Mouse (Mus musculus) gastrocnemius, postnatal 10 days (tissue): ENCODE measurements around the gene Dtx3. TPM values are rescaled to one million over a fixed set of nuclear protein-coding genes. Genes with fewer than 3 reads are reported as not detected.
A peak's percentile ranks its signal among the peaks of the same experiment; 100 is the strongest.

Experiments
- DNase-seq: peaks from one replicate; pipeline ENCODE4 v3.0.0; 2021; ENCODE audit warnings: mixed read lengths
- total RNA-seq, 2 experiments: library from RNA; stranded (reverse); gene quantifications; 2 replicates each; pipeline ENCODE4 v1.2.3; 2021

The Dtx3 gene
- total RNA-seq, 2 experiments from 2014 or later: 28.8 to 37.6 TPM

GRCm38 (mm10) chr10:127185506-127185905, 10.0 kb downstream of the Dtx3 start:
- DNase-seq: no peak

DNA sequence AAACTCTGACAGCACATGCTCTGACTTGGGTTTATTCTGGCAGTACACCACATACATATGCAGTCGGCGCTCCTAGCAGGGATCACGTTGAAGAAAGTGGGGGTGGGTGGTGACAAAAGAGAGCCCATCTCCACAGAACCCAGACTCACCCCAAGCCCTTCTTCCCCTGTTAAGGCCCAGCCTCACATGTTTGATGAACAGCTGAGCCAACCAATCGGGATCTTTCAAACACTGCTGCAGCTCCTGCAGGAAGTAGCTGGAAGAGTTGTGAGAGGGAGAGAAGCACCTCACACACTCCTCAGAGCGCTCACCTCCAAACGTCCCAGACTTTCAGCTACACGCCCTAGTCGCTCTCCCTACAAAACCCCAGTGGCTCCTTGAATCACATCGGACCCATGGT, 10.4 kb downstream of the Dtx3 start:
- no peak for DNase-seq

DNA sequence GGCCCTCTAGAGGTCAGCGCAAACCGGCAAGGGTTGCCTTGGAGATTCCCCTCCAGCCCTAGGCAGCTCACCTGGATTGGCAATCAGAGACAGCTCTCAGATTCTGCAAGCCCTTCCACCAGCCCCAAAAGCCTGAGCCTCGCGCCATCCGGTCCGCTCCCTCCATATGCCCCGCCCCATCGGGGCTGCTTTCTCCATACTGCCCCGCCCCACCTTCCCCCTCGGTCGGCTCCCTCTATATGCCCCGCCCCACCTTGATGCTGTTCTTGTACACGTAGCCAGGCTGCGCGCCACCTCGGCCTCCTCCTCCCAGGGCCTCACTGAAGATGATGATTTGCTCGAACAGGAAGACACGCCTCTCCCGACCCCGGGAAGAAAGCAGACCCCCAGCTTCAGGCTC, 11.8 kb downstream of the Dtx3 start:
- DNase-seq: no peak

DNA sequence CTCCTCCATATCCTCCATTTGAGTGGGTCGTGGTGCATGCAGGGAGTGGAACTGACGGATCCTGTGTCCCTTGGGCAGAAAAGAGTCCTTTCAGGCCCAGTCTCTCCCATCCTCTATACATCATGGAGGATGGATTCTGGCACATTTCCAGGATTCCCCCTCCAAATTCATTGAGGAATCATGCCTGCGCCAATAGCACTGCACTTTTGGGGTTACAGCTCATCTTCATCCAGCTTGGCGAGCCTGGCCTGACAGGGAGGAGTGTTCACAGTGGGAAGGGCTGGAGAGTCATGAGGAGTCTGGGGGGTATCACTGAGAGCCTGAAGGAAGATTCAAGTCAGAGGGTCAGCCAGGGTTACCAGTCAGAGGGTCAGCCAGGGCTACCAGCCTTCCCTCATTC, 12.9 kb downstream of the Dtx3 start:
- no peak for DNase-seq

DNA sequence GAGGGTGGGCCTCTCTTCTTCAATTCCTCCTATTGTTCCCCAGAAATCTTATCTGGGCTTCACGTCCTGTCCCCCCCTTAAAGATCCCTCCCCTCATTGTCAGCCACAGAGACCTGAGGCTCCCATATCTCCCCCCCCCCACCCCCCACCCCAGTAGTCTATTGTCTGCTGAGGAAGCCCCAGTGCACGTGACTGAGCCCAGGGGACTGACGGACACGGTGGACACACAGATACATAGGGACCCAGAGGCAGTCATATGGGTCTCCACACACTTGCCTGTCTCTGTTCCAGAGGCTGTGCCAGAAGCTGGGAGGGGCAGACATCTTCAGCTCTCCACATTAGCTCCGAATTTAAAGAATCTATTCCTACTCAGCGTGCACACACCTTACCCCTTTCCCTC, 14.0 kb downstream of the Dtx3 start:
- DNase-seq: peak; percentile 2

GRCm38 (mm10) chr10:127180695-127181047, 14.9 kb downstream of the Dtx3 start:
- DNase-seq: no peak

- DNase-seq: no peak
These were observed 15.4 kb downstream of the Dtx3 start, which contains the start of gene Slc26a10 for GRCm38 (mm10) chr10:127179871-127180694. Gene Slc26a10, minus strand, starts transcription at chr10:127180645.

DNA sequence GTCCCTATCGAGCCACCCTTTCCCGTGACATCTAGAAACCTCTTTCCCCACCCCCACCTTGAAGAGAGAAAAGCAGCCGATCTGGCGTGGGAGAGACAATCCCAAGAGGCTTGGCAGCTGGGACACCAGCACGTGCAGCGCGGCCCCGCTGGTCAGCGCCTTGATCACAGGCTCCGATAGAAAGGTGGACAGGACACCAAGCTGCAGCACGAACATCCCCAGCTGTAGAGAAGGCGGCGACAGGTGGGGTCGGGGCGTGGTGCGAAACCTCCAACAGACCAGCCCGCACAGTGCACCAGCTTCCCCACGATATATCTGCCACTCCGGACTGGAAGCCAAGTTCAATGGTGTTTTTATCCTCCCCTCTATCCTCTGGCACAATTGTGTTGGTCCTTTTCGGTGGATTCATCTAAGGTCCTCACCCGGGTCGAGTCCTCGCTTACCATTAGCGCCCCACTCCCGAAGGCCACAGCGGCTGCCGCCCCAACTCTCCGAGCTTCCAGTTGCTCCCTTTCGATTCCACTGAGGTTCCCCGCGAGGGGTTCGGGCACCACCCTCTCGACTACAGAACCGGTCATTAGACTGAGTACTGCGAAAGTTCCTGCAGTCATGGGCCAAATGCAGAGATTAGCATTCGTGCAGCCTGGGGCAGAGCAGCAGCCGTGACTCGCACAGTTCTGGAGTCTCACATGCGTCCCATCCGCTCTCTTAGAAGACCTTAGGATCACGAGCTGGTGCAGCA, 17.1 kb downstream of the Dtx3 start:
- no peak for DNase-seq

DNA sequence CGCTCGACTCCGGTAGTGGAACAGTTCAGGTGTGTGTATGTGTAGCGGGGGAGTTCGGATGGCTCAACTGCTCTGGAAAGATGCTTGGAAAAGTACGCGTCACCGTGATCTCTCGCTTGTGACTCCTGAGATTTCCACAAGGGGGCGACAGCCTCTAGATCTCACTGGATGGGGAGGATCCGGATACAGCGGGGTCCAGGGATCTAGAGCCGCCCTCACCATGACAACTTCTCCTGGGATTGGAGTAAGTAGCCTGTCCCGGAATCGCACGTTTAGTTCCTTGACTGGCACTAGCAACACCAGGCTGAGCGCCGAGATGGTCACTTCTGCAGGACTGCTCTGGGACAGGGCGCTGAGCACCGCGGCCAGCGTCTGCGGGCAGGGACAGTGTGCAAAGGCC, 17.8 kb downstream of the Dtx3 start:
- peak; percentile 80 for DNase-seq

DNA sequence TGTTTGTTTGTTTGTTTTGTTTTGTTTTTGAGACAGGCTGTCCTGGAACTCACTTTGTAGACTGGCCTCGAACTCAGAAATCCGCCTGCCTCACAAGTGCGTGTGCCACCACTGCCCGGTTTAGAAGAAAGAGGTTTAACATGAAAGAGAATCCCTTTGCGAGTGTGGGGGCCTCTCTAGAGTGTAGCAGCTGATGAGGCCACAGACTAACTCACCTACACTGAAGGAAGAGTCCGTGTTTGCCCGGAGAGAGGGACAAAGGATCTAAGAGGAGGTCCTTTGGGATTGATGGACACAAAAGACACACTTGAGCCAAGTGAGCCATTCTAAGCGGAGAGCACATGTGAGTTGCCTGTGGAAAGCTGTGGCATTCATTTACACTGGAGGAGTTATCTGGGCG, 18.3 kb downstream of the Dtx3 start:
- no peak for DNase-seq

GRCm38 (mm10) chr10:127176756-127177155, 18.8 kb downstream of the Dtx3 start:
- DNase-seq: no peak

GRCm38 (mm10) chr10:127176228-127176627, 19.3 kb downstream of the Dtx3 start:
- no peak for DNase-seq

DNA sequence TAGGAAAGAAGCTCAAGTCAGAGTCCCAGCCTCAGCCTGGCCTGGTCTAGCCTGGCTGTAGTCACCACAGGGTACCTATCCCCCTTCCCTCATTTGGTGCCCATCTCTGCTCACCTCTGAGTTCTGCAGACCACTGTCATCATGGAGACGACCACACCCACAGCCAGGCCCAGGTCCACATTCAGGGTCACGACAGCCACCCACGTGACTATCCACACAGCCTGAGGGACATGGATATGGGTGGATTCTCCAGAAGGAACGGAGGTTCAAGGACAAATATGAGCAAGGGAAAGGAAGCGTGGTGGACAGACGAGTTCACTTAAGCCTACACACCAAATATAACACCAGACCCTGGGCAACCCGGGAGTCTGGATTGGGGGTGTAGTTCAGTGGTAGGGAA, 21.4 kb downstream of the Dtx3 start:
- no peak for DNase-seq

DNA sequence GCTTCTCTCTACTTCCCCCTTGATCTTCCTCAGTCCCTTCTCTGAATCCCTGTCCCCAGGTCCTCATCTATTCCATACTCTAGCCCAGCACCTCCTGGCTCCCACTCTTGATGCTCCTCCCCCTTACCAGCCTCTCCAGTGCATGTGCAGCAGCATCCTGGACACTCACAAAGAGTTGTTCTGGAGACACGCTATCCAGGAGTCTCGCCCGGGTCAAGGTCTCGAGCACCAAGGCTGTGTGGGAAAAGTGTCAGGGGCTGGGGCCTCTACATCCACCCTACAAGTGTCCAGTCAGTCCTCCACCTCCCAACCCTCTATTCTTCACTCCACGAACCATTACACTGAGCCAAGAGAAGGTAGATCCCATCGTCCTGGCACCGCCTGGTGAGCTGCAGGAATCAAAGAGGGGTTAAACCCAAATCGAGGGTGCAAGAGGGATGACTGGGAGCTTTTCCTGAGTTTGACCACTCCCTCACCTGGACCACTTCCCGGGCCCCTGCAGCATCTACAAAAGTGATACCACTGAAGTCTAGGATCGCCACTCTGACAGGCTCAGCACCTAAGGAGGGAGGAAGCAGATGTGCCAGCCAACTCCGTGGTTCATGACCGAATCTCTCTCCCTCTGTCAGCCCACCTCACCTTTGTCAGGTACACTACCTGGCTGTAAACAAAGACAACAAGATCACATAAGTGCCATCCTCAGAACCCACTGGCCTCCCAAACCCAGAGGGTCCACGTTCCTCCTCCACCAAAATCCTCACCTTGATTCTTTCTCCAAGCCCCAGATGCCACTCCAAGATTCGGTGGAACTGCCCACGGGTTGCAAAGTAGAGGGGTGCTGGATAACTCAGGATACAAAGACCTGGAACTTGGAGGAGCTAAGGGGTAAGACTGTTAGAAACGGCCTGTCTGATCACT, 22.1 kb downstream of the Dtx3 start:
- no peak for DNase-seq

DNA sequence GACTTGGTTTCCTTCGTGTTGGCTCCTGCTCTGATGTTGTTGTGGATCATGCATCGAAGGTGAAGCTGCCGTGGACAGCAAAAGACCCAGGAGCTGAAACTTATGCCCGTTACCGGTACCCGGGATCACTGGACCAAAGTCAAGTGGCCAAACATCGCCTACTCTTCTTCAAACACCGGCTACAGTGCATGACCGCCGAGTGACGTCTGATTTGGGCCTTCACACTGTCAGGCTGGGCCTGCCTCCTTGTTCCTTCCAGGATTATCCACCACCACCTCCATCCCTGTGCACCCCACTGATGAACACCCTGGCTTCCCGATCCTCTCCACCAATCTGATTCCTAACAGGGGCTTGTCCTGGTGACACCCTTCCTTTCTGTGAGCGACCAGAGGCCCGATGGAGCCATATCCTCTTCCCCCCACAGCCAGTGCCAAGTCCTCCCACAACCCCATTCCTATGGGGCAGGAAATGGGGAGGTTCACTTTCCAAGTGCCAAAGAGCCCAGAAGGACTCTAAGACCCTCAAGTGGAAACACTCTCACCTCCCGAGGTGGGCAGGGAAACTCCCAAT, 23.8 kb downstream of the Dtx3 start:
- no peak for DNase-seq

GRCm38 (mm10) chr10:127170837-127171272, 24.7 kb downstream of the Dtx3 start:
- DNase-seq: peak; percentile 71

DNA sequence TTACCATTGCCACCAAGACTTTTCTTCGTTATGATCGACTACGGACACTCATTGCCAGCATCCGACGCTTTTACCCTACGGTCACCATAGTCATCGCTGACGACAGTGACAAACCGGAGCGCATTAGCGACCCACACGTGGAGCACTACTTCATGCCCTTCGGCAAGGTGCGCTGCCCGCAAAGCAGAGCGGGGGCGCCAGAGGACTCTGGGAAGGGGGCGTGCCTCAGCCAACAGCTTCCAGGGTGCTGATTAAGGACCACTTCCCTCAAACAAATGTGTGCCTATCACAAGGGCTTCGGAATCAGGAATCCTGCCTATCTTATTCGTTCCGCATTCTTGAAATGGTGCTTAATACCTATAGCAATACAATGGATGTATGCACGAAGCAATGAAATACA, 25.5 kb downstream of the Dtx3 start:
- no peak for DNase-seq

GRCm38 (mm10) chr10:127167614-127168192, 27.8 kb downstream of the Dtx3 start:
- DNase-seq: no peak

- DNase-seq: no peak
These were observed 28.5 kb downstream of the Dtx3 start for GRCm38 (mm10) chr10:127166771-127167613.

DNA sequence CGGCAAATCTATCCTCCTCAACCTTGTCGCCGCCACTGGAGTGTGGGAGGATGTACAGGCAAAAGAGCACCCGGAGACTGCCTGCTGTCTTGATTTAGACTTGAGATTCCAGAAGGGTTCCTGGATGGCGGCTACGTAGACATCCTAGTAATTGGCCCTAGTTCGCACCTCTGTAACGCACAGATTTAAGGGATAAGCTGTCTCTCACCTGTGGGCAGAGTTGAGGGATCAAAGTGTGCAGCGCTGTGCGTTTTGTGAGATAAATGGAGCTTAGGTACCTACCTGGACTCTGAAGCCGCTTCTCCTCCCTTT, 29.2 kb downstream of the Dtx3 start:
- DNase-seq: no peak
